Mouse (Mus musculus) midbrain, embryonic 16.5 days (tissue): ENCODE measurements around the gene Zfp37. TPM values are rescaled to one million over a fixed set of nuclear protein-coding genes. Genes with fewer than 3 reads are reported as not detected.

ENCODE experiments used
- ATAC-seq: fragments of 200-750 bp; cut with Nextera tagmentation; 2 replicates; pipeline ENCODE4 v1.8.0; 2017; ENCODE audit warnings: moderate TSS enrichment
- H3K27ac ChIP-seq: fragments of 300-500 bp; sonication (generic); 2 replicates; pipeline ENCODE4 v1.5.1; 2014; ENCODE audit warnings: mild to moderate bottlenecking, low read length, mixed read lengths
- H3K27me3 ChIP-seq: fragments of 300-500 bp; sonication (generic); 2 replicates; pipeline ENCODE4 v1.6.1; 2014; ENCODE audit warnings: low read depth, low read length, mixed read lengths; ENCODE audit not compliant: control insufficient read depth, insufficient read depth
- H3K36me3 ChIP-seq: fragments of 300-500 bp; sonication (generic); 2 replicates; pipeline ENCODE4 v1.6.1; 2014; ENCODE audit warnings: mild to moderate bottlenecking, low read length, moderate library complexity, mixed read lengths; ENCODE audit not compliant: control insufficient read depth, insufficient read depth
- H3K4me1 ChIP-seq: fragments of 300-500 bp; sonication (generic); 2 replicates; pipeline ENCODE4 v1.6.1; 2014; ENCODE audit warnings: mild to moderate bottlenecking, low read length, mixed read lengths; ENCODE audit not compliant: control insufficient read depth, insufficient read depth
- H3K4me2 ChIP-seq: fragments of 300-500 bp; sonication (generic); 2 replicates; pipeline ENCODE4 v1.6.1; 2014; ENCODE audit warnings: mild to moderate bottlenecking, low read length, mixed read lengths
- H3K4me3 ChIP-seq: fragments of 300-500 bp; sonication (generic); 2 replicates; pipeline ENCODE4 v1.5.1; 2014; ENCODE audit warnings: low read depth, mild to moderate bottlenecking, low read length, moderate library complexity, mixed read lengths
- H3K9ac ChIP-seq: fragments of 300-500 bp; sonication (generic); 2 replicates; pipeline ENCODE4 v1.6.1; 2014; ENCODE audit warnings: low read depth, low read length, mixed read lengths
- H3K9me3 ChIP-seq: fragments of 300-500 bp; sonication (generic); replicated peaks from 2 replicates; pipeline ENCODE4 v1.6.1; 2014; ENCODE audit warnings: mild to moderate bottlenecking, low read length, mixed read lengths; ENCODE audit not compliant: control insufficient read depth, poor library complexity, severe bottlenecking
- WGBS: fragments of 180-500 bp; shearing (Covaris S2); extraction: QIAGEN DNeasy Blood & Tissue Kit; methylation state at CpG from one replicate; pipeline ENCODE4 v1.1.7; 2014; 5-methylcytosine and 5-hydroxymethylcytosine counted together
- polyA plus RNA-seq: library from polyadenylated mRNA; unstranded; fragments of >200 nt; fragmentation: Nextera tagmentation; extraction: Ambion mirVana; gene quantifications from 2 replicates; pipeline ENCODE4 v1.2.1, GENCODE M21; 2015

The Zfp37 gene
- polyA plus RNA-seq, 1 experiment from 2014 or later: 35.9 TPM

- H3K27me3 ChIP-seq: no peaks in the 10 kb centered on the region
- H3K4me1 ChIP-seq: no peaks in the 10 kb centered on the region
- no peaks in the 10 kb centered on the region for H3K36me3 ChIP-seq
- H3K9me3 ChIP-seq: no peaks in the 10 kb centered on the region
- H3K4me3 ChIP-seq: no peak overlapping the region
- H3K27ac ChIP-seq: no peak overlapping the region
- 88% methylated on average over 1 of the region's 1 CpGs for WGBS
- ATAC-seq: no peak
- H3K4me2 ChIP-seq: no peak overlapping the region
- H3K9ac ChIP-seq: no peak overlapping the region
Observed at GRCm38 (mm10) chr4:62230153-62230552, 694 bp downstream of the Zfp37 start.

DNA sequence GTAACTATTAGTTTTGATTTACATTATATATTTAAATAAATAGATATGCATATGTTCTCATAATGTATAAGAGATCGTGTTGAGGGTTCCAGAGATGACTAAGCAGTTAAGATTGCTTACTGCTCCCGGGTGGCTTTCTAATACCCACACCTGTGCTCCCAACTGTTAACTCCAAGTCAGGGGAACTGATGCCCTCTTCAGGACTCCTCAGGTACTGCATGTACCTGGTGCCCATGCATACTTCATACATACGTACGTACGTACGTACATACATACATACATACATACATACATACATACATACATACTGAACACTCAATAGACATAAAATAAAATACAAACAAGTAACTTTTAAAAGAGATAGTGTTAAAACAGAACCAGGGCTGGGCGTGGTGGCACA is 1.4 kb downstream of the Zfp37 start:
- Histone ChIP-seq H3K4me1 (no peaks in the 10 kb centered on the region), H3K27ac (no peak overlapping the region), H3K27me3 (no peaks in the 10 kb centered on the region), H3K4me3 (no peak overlapping the region), H3K9ac (no peak overlapping the region), H3K36me3 (no peaks in the 10 kb centered on the region), H3K9me3 (no peaks in the 10 kb centered on the region), H3K4me2 (no peak overlapping the region)
- 94% methylated on average over 7 of the region's 7 CpGs for WGBS
- no peak for ATAC-seq

DNA sequence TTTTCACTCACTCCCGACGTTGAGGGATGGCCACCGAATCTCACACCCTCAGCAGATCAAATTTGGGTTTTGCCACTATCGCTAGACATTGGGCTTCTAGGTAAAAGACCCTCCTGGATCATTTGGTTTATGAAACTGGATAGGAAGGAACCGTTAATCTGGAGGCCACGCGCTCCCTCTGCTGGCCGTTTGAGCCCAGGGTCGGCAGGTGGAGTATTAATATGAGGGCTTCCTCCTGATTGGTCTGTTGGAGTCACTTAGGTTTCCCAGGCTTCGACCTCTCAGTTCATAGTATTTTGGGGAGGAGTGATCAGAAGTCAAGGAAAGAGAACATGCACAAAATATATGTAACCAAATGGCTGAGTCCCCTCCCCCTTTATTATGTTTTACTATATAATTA is 2.5 kb downstream of the Zfp37 start:
- Histone ChIP-seq H3K27ac (no peak overlapping the region), H3K27me3 (no peaks in the 10 kb centered on the region), H3K4me2 (no peak overlapping the region), H3K4me1 (no peaks in the 10 kb centered on the region), H3K36me3 (no peaks in the 10 kb centered on the region), H3K9me3 (no peaks in the 10 kb centered on the region), H3K4me3 (no peak overlapping the region), H3K9ac (no peak overlapping the region)
- 47% methylated on average over 10 of the region's 10 CpGs for WGBS
- ATAC-seq: peak; percentile 54; the same call in 1 of the 2 replicates

- Histone ChIP-seq H3K36me3 (no peaks in the 10 kb centered on the region), H3K4me2 (no peak overlapping the region), H3K9me3 (no peaks in the 10 kb centered on the region), H3K27ac (no peak overlapping the region), H3K27me3 (no peaks in the 10 kb centered on the region), H3K9ac (no peak overlapping the region), H3K4me3 (no peak overlapping the region), H3K4me1 (peaks cover 7% of the 10 kb centered on the region)
- ATAC-seq: no peak
- WGBS: 89% methylated on average over 2 of the region's 2 CpGs
Observed at GRCm38 (mm10) chr4:62213490-62213889, 17.4 kb downstream of the Zfp37 start.

- Histone ChIP-seq H3K4me3 (no peak overlapping the region), H3K4me2 (no peak overlapping the region)
- 36% methylated on average over 4 of the region's 4 CpGs for WGBS
Observed at GRCm38 (mm10) chr4:62210035-62210434, 20.8 kb downstream of the Zfp37 start.

DNA sequence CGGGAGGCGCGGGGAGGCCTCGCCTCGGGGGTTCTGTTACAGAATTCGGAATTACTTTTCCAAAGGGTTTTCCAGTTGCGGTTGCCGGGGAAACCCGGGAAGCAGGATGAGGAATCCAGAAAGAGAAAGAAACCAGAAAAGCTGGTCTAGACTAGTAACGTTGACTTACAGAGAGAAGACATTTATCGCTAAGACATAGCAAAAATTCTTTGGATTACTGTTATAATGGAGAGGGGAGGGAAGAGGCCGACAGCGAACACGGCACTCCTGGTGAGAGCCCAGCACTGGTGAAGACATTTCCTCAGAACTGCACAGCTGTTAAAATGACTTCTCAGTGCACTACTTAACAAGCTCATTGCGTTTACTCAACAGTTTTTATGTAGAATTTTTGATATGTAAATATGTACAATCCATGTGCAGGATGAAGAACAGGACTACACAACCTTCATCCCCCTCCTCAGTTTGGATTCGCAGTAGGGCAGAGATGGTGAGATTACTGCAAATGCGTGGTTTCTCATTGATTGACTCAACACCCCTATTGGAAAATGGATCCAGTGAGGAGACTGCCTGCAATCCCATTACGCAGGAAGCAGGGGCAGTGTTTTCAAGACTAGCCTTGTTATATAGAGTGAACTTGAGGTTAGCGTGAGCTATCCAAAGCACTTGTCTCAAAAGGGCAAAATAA is 22.0 kb downstream of the Zfp37 start:
- peaks cover 12% of the 10 kb centered on the region for H3K4me1 ChIP-seq
- WGBS: 3% methylated on average over 19 of the region's 19 CpGs
- peak; percentile 66 for ATAC-seq
- H3K4me3 ChIP-seq: peak overlapping the region; percentile 48
- H3K9ac ChIP-seq: peak overlapping the region; percentile 72
- H3K27ac ChIP-seq: peak overlapping the region; percentile 87
- peak overlapping the region; percentile 59 for H3K4me2 ChIP-seq
- H3K27me3 ChIP-seq: no peaks in the 10 kb centered on the region
- peaks cover 9% of the 10 kb centered on the region for H3K36me3 ChIP-seq
- H3K9me3 ChIP-seq: no peaks in the 10 kb centered on the region

More at GRCm38 (mm10) chr4:62210035-62210434, 20.8 kb downstream of the Zfp37 start:
- Histone ChIP-seq H3K4me1 (peaks cover 12% of the 10 kb centered on the region), H3K9ac (no peak overlapping the region), H3K9me3 (no peaks in the 10 kb centered on the region), H3K36me3 (no peaks in the 10 kb centered on the region), H3K27me3 (no peaks in the 10 kb centered on the region), H3K27ac (no peak overlapping the region)
- no peak for ATAC-seq

DNA sequence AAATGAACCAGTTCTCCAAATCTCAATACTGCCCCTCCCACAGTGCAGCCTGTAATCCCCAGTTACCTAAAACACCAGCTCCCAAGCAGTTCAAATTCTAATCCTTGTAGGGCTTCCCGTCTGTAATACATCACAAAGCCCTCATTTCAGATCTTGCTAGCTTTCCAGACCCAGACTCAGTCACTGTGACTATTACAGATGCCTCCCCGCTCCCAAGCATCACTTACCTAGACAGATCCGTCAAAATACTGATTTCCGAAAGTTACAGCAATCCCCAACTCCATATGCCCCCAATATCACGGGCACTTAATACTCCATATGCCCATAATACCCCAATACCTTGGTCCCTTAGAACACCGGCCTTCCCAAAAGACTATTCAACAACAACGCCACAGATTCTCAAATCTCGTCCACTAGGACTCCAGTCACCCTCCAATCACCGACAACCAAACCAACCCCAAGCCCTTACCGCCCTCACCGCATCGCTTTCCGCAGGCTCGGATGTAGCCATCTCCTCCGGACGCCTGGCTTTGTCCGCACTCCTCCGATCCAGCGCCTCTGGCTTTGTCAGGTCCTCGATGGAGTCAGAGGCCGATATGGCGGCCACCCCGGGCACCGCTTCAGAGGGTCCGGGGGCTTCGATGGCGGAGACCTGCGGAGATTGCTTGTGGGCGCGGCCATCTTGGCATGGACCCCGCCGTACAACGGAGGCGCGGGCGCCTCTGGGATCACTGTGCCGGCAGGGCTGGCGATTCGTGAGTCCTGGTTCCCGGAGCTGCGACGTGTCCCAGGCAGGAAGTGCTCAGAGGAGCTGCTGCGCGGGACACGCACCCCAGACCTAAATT is 22.8 kb downstream of the Zfp37 start:
- ATAC-seq: peak; percentile 99
- Histone ChIP-seq H3K36me3 (peaks cover 16% of the 10 kb centered on the region), H3K27me3 (no peaks in the 10 kb centered on the region), H3K4me1 (peaks cover 12% of the 10 kb centered on the region), H3K4me2 (peak overlapping the region; percentile 61), H3K4me3 (peak overlapping the region; percentile 48), H3K9me3 (no peaks in the 10 kb centered on the region), H3K27ac (peak overlapping the region; percentile 87), H3K9ac (peak overlapping the region; percentile 72)
- WGBS: under 1% methylated on average over 45 of the region's 45 CpGs

GRCm38 (mm10) chr4:62199923-62200529 is 30.8 kb downstream of the Zfp37 start:
- peaks cover 3% of the 10 kb centered on the region; the same call in 1 of the 2 replicates for H3K9me3 ChIP-seq
- no peaks in the 10 kb centered on the region for H3K27me3 ChIP-seq
- H3K4me1 ChIP-seq: no peaks in the 10 kb centered on the region
- no peak overlapping the region for H3K4me2 ChIP-seq
- no peak overlapping the region for H3K27ac ChIP-seq
- peaks cover 69% of the 10 kb centered on the region for H3K36me3 ChIP-seq
- WGBS: 97% methylated on average over 7 of the region's 7 CpGs
- no peak overlapping the region for H3K4me3 ChIP-seq
- ATAC-seq: no peak
- H3K9ac ChIP-seq: no peak overlapping the region

GRCm38 (mm10) chr4:62188778-62189177 is 42.1 kb downstream of the Zfp37 start:
- no peaks in the 10 kb centered on the region for H3K4me1 ChIP-seq
- no peak overlapping the region for H3K27ac ChIP-seq
- ATAC-seq: no peak
- H3K4me2 ChIP-seq: no peak overlapping the region
- H3K36me3 ChIP-seq: peaks cover 58% of the 10 kb centered on the region
- H3K9ac ChIP-seq: no peak overlapping the region
- H3K27me3 ChIP-seq: no peaks in the 10 kb centered on the region
- H3K9me3 ChIP-seq: peaks cover 51% of the 10 kb centered on the region
- no peak overlapping the region for H3K4me3 ChIP-seq
